Mouse (Mus musculus): ENCODE measurements around the gene Rccd1.

DNA sequence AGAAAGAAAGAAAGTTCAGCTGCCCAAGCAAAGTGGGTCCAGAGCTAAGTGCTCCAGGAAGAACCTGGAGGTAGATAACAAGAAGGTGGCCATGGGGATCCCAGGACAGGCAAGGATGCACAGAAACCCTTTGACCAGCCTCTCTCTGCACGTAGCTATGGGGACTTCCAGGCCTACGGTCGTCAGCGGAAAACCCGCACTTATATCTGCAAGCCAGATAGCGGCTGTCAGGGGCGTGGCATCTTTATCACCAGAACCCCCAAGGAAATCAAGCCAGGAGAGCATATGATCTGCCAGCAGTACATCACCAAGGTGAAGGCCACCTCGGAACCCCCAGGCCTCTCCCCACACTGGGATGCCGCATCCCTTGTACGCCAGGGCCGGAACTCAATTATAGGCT is 71.4 kb downstream of the Rccd1 start:
- TF ChIP-seq CTCF (IDR thresholded peaks at IDR 0.05; ENCODE audit: borderline replicate concordance, extremely low read depth, insufficient read depth, insufficient read length): no peak
- TF ChIP-seq POLR2A (IDR thresholded peaks at IDR 0.05; ENCODE audit: borderline replicate concordance, extremely low read depth, insufficient read depth, insufficient read length, poor library complexity, severe bottlenecking): no peak
